Mouse (Mus musculus) ES-E14 (cell line): Measurements from ENCODE around the gene Acin1. TPM values are rescaled to one million over a fixed set of nuclear protein-coding genes. Genes with fewer than 3 reads are reported as not detected.

Experiments used
- DNase-seq: peaks from one replicate; pipeline ENCODE4 v3.0.0-alpha.2; 2013; ENCODE audit warnings: low read depth, low spot score
- H3K27ac ChIP-seq: 2 replicates; pipeline ENCODE4 v1.5.1; 2012; ENCODE audit warnings: low read depth, mild to moderate bottlenecking, low read length, moderate library complexity, mixed read lengths; ENCODE audit not compliant: poor library complexity, insufficient read depth, severe bottlenecking
- H3K36me3 ChIP-seq: 2 replicates; pipeline ENCODE4 v1.6.1; 2012; ENCODE audit warnings: mild to moderate bottlenecking, low read length, moderate library complexity, mixed read lengths; ENCODE audit not compliant: control insufficient read depth, poor library complexity, insufficient read depth, severe bottlenecking
- H3K4me1 ChIP-seq, 2 experiments: fragments of 150-350 bp in 1 of 2; sonication (generic) in 1 of 2; 2 replicates each; pipeline ENCODE4 v1.6.1; 2012; ENCODE audit warnings: low read length in 2 of 2, mild to moderate bottlenecking in 1 of 2, mixed read lengths in 1 of 2; ENCODE audit not compliant: control insufficient read depth in 2 of 2, insufficient read depth in 2 of 2, poor library complexity in 1 of 2
- H3K4me3 ChIP-seq, 2 experiments: fragments of 150-350 bp in 1 of 2; sonication (generic) in 1 of 2; 2 replicates each; pipeline ENCODE4 v1.5.1; 2012; ENCODE audit warnings: low read length in 2 of 2, low read depth in 1 of 2, mild to moderate bottlenecking in 1 of 2, mixed read lengths in 1 of 2; ENCODE audit not compliant: insufficient read depth in 1 of 2, poor library complexity in 1 of 2, severe bottlenecking in 1 of 2
- H3K9ac ChIP-seq: 2 replicates; pipeline ENCODE4 v1.6.1; 2012; ENCODE audit warnings: low read depth, mild to moderate bottlenecking, low read length, mixed read lengths; ENCODE audit not compliant: poor library complexity, insufficient read depth, severe bottlenecking
- H3K9me3 ChIP-seq: fragments of 150-350 bp; sonication (generic); 2 replicates; pipeline ENCODE4 v1.6.1; 2012; ENCODE audit warnings: low read depth, mild to moderate bottlenecking, low read length; ENCODE audit not compliant: control insufficient read depth, insufficient read depth
- CHD2 ChIP-seq: IDR thresholded peaks from 2 replicates; pipeline ENCODE4 v1.6.1; 2014; ENCODE audit warnings: mild to moderate bottlenecking, low read depth, low read length, inconsistent platforms
- HCFC1 ChIP-seq: IDR thresholded peaks from 2 replicates; pipeline ENCODE4 v1.6.1; 2012; ENCODE audit warnings: low read length, inconsistent platforms, borderline replicate concordance; ENCODE audit not compliant: insufficient read depth
- MAFK ChIP-seq: IDR thresholded peaks from 2 replicates; pipeline ENCODE4 v1.6.1; 2014; ENCODE audit warnings: mild to moderate bottlenecking, low read depth, low read length, inconsistent platforms; ENCODE audit not compliant: insufficient read depth
- ZC3H11A ChIP-seq: IDR thresholded peaks from 2 replicates; pipeline ENCODE4 v1.6.1; 2012; ENCODE audit warnings: low read depth, mild to moderate bottlenecking, inconsistent platforms, low read length, borderline replicate concordance
- ZNF384 ChIP-seq: IDR thresholded peaks from 2 replicates; pipeline ENCODE4 v1.6.1; 2012; ENCODE audit warnings: low read depth, low read length, inconsistent platforms
- in situ Hi-C, 2 experiments: fragments of 600-800 bp; cut with MboI; formaldehyde crosslinking; loops; one replicate each; pipeline ENCODE4 v1.15.1; 2025; ENCODE audit warnings: low sequenced_read_pairs in 2 of 2, inconsistent platforms in 1 of 2; ENCODE audit not compliant: unreplicated experiment in 2 of 2
- total RNA-seq: library from RNA; depleted of rRNA; stranded (reverse); fragments of 300-350 nt; gene quantifications from 2 replicates; pipeline ENCODE4 v1.2.3, GENCODE M21; 2012

The Acin1 gene
- total RNA-seq, 1 experiment, result 121 TPM

DNA sequence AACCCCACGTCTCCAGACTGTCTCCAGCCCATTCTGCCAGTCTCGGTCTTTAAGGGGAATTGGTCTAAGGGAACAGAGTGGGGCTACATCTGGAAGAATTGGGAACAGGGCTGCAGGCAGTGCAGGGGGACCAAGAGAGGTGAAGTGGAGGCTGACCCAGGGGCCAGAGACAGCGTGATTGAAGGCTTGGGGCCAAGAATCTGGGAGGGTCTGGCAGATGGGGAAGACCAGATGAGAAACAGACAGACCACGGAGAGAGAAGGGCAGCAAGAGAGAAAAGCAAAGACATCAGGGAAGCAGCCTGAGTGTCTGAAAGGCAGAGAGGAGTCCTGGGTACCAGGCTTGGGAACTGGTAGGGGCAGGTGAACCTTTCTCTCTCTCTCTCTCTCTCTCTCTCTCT lies 46.6 kb downstream of the Acin1 start:
- peaks cover 28% of the 10 kb centered on the region for H3K36me3 ChIP-seq
- H3K9me3 ChIP-seq, result no peaks in the 10 kb centered on the region
- DNase-seq, result no peak
- H3K9ac ChIP-seq, result no peak overlapping the region
- in situ Hi-C loops, result loop anchor here in 1 of 2 experiments (25.0 kb wide), 1 partner anchor 578 kb away; no protein-coding TSS in a partner anchor
- H3K27ac ChIP-seq, result no peak overlapping the region
- no peak overlapping the region for H3K4me3 ChIP-seq
- peaks cover 0 to 14% of the 10 kb centered on the region in 2 experiments; a peak in 2 of 4 replicates for H3K4me1 ChIP-seq
- TF ChIP-seq HCFC1, result no peak
- TF ChIP-seq CHD2, result no peak
- no peak for TF ChIP-seq ZC3H11A
- no peak for TF ChIP-seq ZNF384
- no peak for TF ChIP-seq MAFK

DNA sequence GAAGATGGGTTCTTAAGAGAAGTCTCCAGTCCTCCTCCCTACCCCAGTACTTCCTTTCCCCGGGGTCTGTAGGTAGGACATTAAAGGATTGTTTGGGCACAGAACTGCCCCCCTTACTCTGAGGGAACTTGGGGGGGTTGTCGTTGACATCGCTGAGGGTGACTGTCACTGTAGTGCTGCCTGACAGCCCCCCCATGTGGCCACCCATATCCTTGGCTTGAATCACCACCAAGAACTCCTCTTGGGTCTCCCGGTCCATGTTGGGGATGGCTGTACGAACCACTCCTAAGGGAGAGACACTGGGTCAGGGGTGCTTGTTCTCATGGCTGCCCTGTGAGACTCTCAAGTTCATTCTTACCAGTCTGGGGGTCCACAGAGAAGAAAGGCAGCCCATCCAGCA lies 48.5 kb downstream of the Acin1 start:
- Histone ChIP-seq H3K9me3 (no peaks in the 10 kb centered on the region), H3K36me3 (peaks cover 11% of the 10 kb centered on the region), H3K9ac (no peak overlapping the region), H3K4me1 (peaks cover 0 to 7% of the 10 kb centered on the region in 2 experiments; a peak in 1 of 4 replicates), H3K4me3 (no peak overlapping the region), H3K27ac (no peak overlapping the region)
- TF ChIP-seq ZC3H11A (no peak), MAFK (no peak), CHD2 (no peak)
- no peak for DNase-seq
- in situ Hi-C loops, result loop anchor here in 1 of 2 experiments (25.0 kb wide), 1 partner anchor 576 kb away; no protein-coding TSS in a partner anchor

DNA sequence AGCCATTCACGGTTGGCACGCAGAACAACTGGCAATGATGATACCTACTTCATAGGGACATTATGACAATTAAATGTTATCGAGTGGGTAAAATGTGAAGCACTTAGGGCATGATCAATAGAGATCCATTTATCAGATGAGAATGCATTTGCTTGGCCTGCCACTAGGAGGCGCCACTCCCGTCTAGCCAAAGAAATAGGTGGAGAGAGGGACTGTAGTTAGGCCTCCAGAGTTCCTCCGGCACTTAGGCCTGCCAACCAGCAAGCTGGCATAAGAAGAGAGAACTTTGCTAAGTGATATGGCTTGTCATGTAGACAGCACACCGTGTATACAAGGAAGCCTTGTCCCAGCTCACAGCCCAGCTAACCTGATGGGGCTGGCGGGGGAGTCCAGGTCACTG lies 49.8 kb downstream of the Acin1 start:
- Histone ChIP-seq H3K4me3 (no peak overlapping the region), H3K4me1 (peaks cover 0 to 9% of the 10 kb centered on the region in 2 experiments; a peak in 1 of 4 replicates), H3K9ac (peak overlapping the region; percentile 12; the same call in 1 of the 2 replicates), H3K36me3 (peaks cover 4% of the 10 kb centered on the region; the same call in 1 of the 2 replicates), H3K27ac (no peak overlapping the region), H3K9me3 (no peaks in the 10 kb centered on the region)
- in situ Hi-C loops, result loop anchor here in 1 of 2 experiments (25.0 kb wide), 1 partner anchor 575 kb away; no protein-coding TSS in a partner anchor
- peak; percentile 58 for DNase-seq
- TF ChIP-seq ZNF384 (no peak), ZC3H11A (no peak), MAFK (no peak), CHD2 (no peak), HCFC1 (no peak)

DNA sequence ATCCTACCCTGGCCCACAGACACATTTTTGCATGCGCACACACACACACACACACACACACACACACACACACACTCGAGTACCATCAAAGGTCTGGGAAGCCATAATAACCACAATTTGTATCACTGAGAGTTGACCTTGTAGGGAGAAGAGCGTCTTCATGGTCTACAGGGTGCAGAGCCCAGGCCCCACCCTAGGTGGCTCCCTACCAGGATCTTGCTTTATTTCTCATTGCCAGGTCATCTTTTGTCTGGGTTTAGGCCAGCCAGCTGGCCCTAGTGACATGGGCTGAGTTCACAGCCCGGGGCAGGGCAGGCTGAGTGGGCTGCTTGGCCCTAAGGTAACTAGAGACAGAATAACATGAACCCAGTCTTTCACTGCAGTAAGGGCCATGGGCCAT lies 52.5 kb downstream of the Acin1 start:
- Histone ChIP-seq H3K4me3 (no peak overlapping the region), H3K4me1 (peaks cover 0 to 11% of the 10 kb centered on the region in 2 experiments; a peak in 1 of 4 replicates), H3K27ac (no peak overlapping the region), H3K36me3 (peaks cover 4% of the 10 kb centered on the region; the same call in 1 of the 2 replicates), H3K9ac (no peak overlapping the region), H3K9me3 (no peaks in the 10 kb centered on the region)
- in situ Hi-C loops, result loop anchor here in 1 of 2 experiments (25.0 kb wide), 1 partner anchor 572 kb away; no protein-coding TSS in a partner anchor
- DNase-seq, result no peak
- TF ChIP-seq ZC3H11A, result no peak
- no peak for TF ChIP-seq ZNF384
- TF ChIP-seq MAFK, result no peak
- TF ChIP-seq HCFC1, result no peak
- TF ChIP-seq CHD2, result no peak
